Mouse (Mus musculus) heart, embryonic 16.5 days (tissue): ENCODE results near the gene Cers6. TPM values are rescaled to one million over a fixed set of nuclear protein-coding genes. Genes with fewer than 3 reads are reported as not detected.

Experiments used
- ATAC-seq: fragments of 200-750 bp; cut with Nextera tagmentation; replicated peaks from 2 replicates; pipeline ENCODE4 v1.8.0; 2017; ENCODE audit warnings: moderate number of reproducible peaks; ENCODE audit not compliant: insufficient read depth, low FRiP score; ENCODE audit errors: extremely low read depth
- H3K27ac ChIP-seq: fragments of 300-500 bp; sonication (generic); 2 replicates; pipeline ENCODE4 v1.5.1; 2014; ENCODE audit warnings: mild to moderate bottlenecking, low read length, control low read depth, moderate library complexity
- H3K27me3 ChIP-seq: fragments of 300-500 bp; sonication (generic); 2 replicates; pipeline ENCODE4 v1.6.1; 2014; ENCODE audit warnings: low read length, mixed read lengths; ENCODE audit not compliant: control insufficient read depth, insufficient read depth
- H3K36me3 ChIP-seq: fragments of 300-500 bp; sonication (generic); 2 replicates; pipeline ENCODE4 v1.6.1; 2014; ENCODE audit not compliant: control insufficient read depth, insufficient read depth
- H3K4me1 ChIP-seq: fragments of 300-500 bp; sonication (generic); 2 replicates; pipeline ENCODE4 v1.6.1; 2014; ENCODE audit warnings: low read length, mixed read lengths; ENCODE audit not compliant: control insufficient read depth, insufficient read depth
- H3K4me2 ChIP-seq: fragments of 300-500 bp; sonication (generic); 2 replicates; pipeline ENCODE4 v1.6.1; 2014; ENCODE audit warnings: low read depth, mild to moderate bottlenecking, control low read depth, low read length
- H3K4me3 ChIP-seq: fragments of 300-500 bp; sonication (generic); 2 replicates; pipeline ENCODE4 v1.5.1; 2014; ENCODE audit warnings: mild to moderate bottlenecking, control low read depth, low read length
- H3K9ac ChIP-seq: fragments of 300-500 bp; sonication (generic); 2 replicates; pipeline ENCODE4 v1.6.1; 2014; ENCODE audit warnings: low read length, control low read depth
- H3K9me3 ChIP-seq: fragments of 300-500 bp; sonication (generic); replicated peaks from 2 replicates; pipeline ENCODE4 v1.6.1; 2016; ENCODE audit warnings: low read length; ENCODE audit not compliant: control insufficient read depth
- WGBS: fragments of 180-500 bp; shearing (Covaris S2); extraction: QIAGEN DNeasy Blood & Tissue Kit; methylation state at CpG from one replicate; pipeline ENCODE4 v1.1.7; 2014; 5-methylcytosine and 5-hydroxymethylcytosine counted together
- polyA plus RNA-seq: library from polyadenylated mRNA; unstranded; fragments of >200 nt; fragmentation: Nextera tagmentation; extraction: Ambion mirVana; gene quantifications from 2 replicates; pipeline ENCODE4 v1.2.1, GENCODE M21; 2015

The Cers6 gene
- polyA plus RNA-seq, 1 experiment from 2014 or later: 22.3 TPM

GRCm38 (mm10) chr2:69134186-69134585, 272.9 kb downstream of the Cers6 start:
- no peak for ATAC-seq
- WGBS: 64% methylated on average over 1 of the region's 1 CpGs

GRCm38 (mm10) chr2:69134937-69135336, 273.7 kb downstream of the Cers6 start:
- H3K4me2 ChIP-seq: no peak overlapping the region
- H3K4me3 ChIP-seq: no peak overlapping the region
- no peaks in the 10 kb centered on the region for H3K36me3 ChIP-seq
- H3K9me3 ChIP-seq: no peaks in the 10 kb centered on the region
- H3K4me1 ChIP-seq: no peaks in the 10 kb centered on the region
- 55% methylated on average over 9 of the region's 9 CpGs for WGBS
- H3K9ac ChIP-seq: no peak overlapping the region
- H3K27me3 ChIP-seq: no peaks in the 10 kb centered on the region
- no peak overlapping the region for H3K27ac ChIP-seq
- no peak for ATAC-seq

More at GRCm38 (mm10) chr2:69134186-69134585, 272.9 kb downstream of the Cers6 start:
- no peak overlapping the region for H3K4me3 ChIP-seq
- no peak overlapping the region for H3K9ac ChIP-seq
- no peaks in the 10 kb centered on the region for H3K9me3 ChIP-seq
- H3K36me3 ChIP-seq: no peaks in the 10 kb centered on the region
- no peak overlapping the region for H3K4me2 ChIP-seq
- 0 out of 2 replicates have a peak, but pooled peaks cover 2% of the 10 kb centered on the region for H3K4me1 ChIP-seq
- H3K27ac ChIP-seq: no peak overlapping the region
- no peaks in the 10 kb centered on the region for H3K27me3 ChIP-seq

- peak; percentile 77 for ATAC-seq
- 40% methylated on average over 15 of the region's 15 CpGs for whole genome bisulfite sequencing
- H3K9ac ChIP-seq: no peak within 1 kb of the TSS
- no peaks in the 10 kb centered on the region for H3K27me3 ChIP-seq
- H3K36me3 ChIP-seq: no peaks in the 10 kb centered on the region
- no peaks in the 10 kb centered on the region for H3K4me1 ChIP-seq
- peak within 1 kb of the TSS; percentile 14 for H3K4me2 ChIP-seq
- H3K27ac ChIP-seq: no peak within 1 kb of the TSS
- no peaks in the 10 kb centered on the region for H3K9me3 ChIP-seq
- peak within 1 kb of the TSS; percentile 18 for H3K4me3 ChIP-seq
Observed at GRCm38 (mm10) chr2:69135661-69136576, 274.7 kb downstream of the Cers6 start, which contains the start of gene Nostrin. Gene Nostrin (plus strand): TSS chr2:69135800.

GRCm38 (mm10) chr2:69137406-69138084, 276.3 kb downstream of the Cers6 start:
- Histone ChIP-seq H3K9me3 (no peaks in the 10 kb centered on the region), H3K4me1 (no peaks in the 10 kb centered on the region), H3K4me3 (no peak overlapping the region), H3K36me3 (no peaks in the 10 kb centered on the region), H3K27me3 (no peaks in the 10 kb centered on the region), H3K9ac (no peak overlapping the region), H3K27ac (no peak overlapping the region), H3K4me2 (no peak overlapping the region)
- ATAC-seq: no peak
- WGBS: 77% methylated on average over 10 of the region's 10 CpGs

- H3K4me2 ChIP-seq: no peak overlapping the region
- no peak for ATAC-seq
- H3K36me3 ChIP-seq: no peaks in the 10 kb centered on the region
- no peaks in the 10 kb centered on the region for H3K27me3 ChIP-seq
- H3K4me3 ChIP-seq: no peak overlapping the region
- H3K9ac ChIP-seq: no peak overlapping the region
- no peaks in the 10 kb centered on the region for H3K9me3 ChIP-seq
- 66% methylated on average over 4 of the region's 4 CpGs for WGBS
- no peak overlapping the region for H3K27ac ChIP-seq
- H3K4me1 ChIP-seq: no peaks in the 10 kb centered on the region
Observed at GRCm38 (mm10) chr2:69138759-69139158, 277.5 kb downstream of the Cers6 start.

GRCm38 (mm10) chr2:69140215-69140614, 279.0 kb downstream of the Cers6 start:
- Histone ChIP-seq H3K9ac (no peak overlapping the region), H3K4me2 (no peak overlapping the region), H3K36me3 (no peaks in the 10 kb centered on the region), H3K4me1 (no peaks in the 10 kb centered on the region), H3K4me3 (no peak overlapping the region), H3K9me3 (no peaks in the 10 kb centered on the region), H3K27me3 (no peaks in the 10 kb centered on the region), H3K27ac (no peak overlapping the region)
- 51% methylated on average over 2 of the region's 2 CpGs for WGBS
- no peak for ATAC-seq

- no peak overlapping the region for H3K9ac ChIP-seq
- H3K4me3 ChIP-seq: no peak overlapping the region
- no peak for ATAC-seq
- no peak overlapping the region for H3K4me2 ChIP-seq
- H3K4me1 ChIP-seq: no peaks in the 10 kb centered on the region
- H3K9me3 ChIP-seq: no peaks in the 10 kb centered on the region
- H3K36me3 ChIP-seq: no peaks in the 10 kb centered on the region
- 69% methylated on average over 4 of the region's 4 CpGs for WGBS
- H3K27ac ChIP-seq: no peak overlapping the region
- no peaks in the 10 kb centered on the region for H3K27me3 ChIP-seq
Observed at GRCm38 (mm10) chr2:69140816-69141215, 279.6 kb downstream of the Cers6 start.

- WGBS: 43% methylated on average over 3 of the region's 3 CpGs
- Histone ChIP-seq H3K9ac (no peak overlapping the region), H3K27me3 (no peaks in the 10 kb centered on the region), H3K4me1 (no peaks in the 10 kb centered on the region), H3K4me2 (no peak overlapping the region), H3K9me3 (no peaks in the 10 kb centered on the region), H3K27ac (no peak overlapping the region), H3K36me3 (no peaks in the 10 kb centered on the region), H3K4me3 (no peak overlapping the region)
- no peak for ATAC-seq
Observed at GRCm38 (mm10) chr2:69148691-69149090, 287.4 kb downstream of the Cers6 start.

GRCm38 (mm10) chr2:69149154-69149553, 287.9 kb downstream of the Cers6 start:
- H3K27ac ChIP-seq: no peak overlapping the region
- no peak overlapping the region for H3K9ac ChIP-seq
- H3K4me1 ChIP-seq: no peaks in the 10 kb centered on the region
- no peak overlapping the region for H3K4me2 ChIP-seq
- WGBS: 76% methylated on average over 10 of the region's 10 CpGs
- no peak overlapping the region for H3K4me3 ChIP-seq
- no peaks in the 10 kb centered on the region for H3K27me3 ChIP-seq
- no peaks in the 10 kb centered on the region for H3K9me3 ChIP-seq
- no peak for ATAC-seq
- no peaks in the 10 kb centered on the region for H3K36me3 ChIP-seq
